Mouse (Mus musculus) thymus, postnatal 14 days (tissue): ENCODE measurements around the gene 4833423E24Rik.

Experiments used
- DNase-seq: peaks from one replicate; pipeline ENCODE4 v3.0.0; 2021

4833423E24Rik gene

GRCm38 (mm10) chr2:85518879-85519278 is at the start of gene 4833423E24Rik:
4833423E24Rik (minus strand) TSS chr2:85519024.
- no peak for DNase-seq

DNA sequence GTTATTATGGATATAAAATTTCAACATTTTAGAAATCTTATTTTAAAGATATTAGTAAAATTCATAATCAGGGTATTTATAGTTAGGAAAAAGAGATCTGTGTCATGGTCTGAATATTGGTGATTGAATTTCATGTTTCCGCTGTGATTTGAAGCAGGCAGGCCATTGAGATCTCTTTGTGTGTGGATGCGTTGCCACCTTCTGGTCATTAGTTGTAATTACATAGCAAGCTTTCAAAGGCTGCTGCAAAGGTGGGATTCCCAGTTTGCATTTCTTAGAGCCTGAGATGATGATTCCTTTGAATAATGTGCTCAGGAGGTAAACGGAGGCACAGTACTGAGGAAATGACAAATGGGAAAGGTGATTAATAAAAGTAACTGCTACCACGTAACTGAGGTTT is 42.4 kb upstream of the 4833423E24Rik start:
- no peak for DNase-seq

DNA sequence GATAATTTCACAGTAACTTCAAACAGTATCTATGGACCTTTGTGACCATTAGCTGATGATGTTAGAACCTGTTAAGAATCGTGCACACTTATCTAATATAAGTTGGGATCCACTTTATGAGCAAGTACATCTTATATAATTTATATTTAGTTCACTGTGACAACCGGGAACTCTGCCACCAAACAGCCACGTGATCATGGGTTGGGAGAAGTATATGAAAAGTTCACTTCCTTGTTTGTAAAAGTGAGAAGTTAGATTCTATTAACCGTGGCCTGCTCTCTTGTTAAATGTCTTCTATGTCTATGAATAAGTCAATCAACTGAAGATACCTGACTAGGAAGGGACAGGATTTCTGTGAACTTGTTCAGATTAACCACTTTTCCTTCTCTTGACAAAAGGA is 41.4 kb upstream of the 4833423E24Rik start:
- no peak for DNase-seq

DNA sequence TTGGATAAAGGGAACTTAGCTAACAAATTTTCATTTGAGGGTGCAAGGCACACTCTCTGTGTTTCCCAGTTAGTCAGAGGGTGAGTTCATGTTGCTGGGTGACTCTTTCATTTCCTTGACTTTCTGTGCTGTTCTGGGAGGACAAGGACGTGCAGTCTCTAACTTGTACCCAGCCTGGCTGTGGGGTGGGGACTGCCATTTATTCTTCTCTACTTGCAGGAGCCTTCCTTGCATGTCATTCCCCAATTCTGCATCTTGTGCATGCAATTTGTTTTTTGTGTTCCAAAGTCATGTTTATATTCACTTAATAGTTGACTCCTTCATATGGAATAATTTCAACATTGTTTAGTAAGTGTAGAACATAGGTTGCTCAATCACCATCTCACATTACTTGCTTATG is 36.0 kb upstream of the 4833423E24Rik start:
- no peak for DNase-seq

DNA sequence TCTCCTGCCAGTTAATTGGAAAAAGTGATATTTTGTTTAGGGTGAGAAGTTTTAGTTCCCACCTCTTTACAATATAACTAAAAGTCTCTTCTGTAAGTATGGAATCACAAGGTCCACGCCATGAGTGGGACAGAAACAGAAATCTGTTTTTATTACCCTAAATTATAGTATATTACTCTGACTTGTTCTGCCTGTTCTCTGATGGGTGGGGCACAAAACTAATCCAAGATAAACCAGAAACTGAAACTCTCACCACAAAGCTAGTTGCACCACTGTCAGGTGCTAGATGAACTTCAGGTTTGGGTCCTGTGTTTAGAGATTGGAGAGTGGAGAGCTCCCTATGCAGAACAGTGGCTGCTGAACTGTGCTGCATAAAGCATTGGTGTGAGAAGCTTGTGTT is 15.1 kb upstream of the 4833423E24Rik start:
- DNase-seq, result no peak

DNA sequence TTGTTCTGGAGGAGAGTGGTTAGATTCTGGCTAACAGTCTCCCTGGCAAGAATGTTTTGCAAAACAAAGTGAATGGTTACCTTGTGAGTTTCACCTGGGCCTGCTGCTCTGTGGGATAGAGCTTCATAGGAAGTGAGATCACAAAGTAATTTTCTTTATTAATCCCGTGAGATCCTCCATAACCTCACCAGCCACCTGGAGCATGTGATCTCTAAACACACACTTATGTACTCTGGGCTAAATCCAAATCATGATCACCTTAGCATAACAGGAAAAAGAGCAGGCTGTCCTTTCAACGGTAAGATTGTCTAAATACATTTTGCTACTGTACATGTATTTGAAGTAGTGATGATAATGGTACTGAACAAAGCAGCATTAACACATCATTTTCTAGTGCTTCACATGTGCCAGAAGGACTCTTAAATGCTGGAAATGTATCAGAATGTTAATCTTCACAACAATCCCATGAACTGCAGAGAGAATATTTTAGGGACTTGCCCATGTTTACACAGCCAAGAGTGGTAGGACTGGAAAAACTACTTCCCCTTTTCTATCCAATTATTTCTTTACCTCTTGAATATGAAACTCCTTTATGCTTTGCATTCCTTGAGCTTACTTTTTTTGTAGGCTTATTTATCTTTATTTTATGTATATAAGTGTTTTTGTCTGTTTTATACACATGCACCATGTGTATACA is 13.4 kb upstream of the 4833423E24Rik start:
- no peak for DNase-seq

DNA sequence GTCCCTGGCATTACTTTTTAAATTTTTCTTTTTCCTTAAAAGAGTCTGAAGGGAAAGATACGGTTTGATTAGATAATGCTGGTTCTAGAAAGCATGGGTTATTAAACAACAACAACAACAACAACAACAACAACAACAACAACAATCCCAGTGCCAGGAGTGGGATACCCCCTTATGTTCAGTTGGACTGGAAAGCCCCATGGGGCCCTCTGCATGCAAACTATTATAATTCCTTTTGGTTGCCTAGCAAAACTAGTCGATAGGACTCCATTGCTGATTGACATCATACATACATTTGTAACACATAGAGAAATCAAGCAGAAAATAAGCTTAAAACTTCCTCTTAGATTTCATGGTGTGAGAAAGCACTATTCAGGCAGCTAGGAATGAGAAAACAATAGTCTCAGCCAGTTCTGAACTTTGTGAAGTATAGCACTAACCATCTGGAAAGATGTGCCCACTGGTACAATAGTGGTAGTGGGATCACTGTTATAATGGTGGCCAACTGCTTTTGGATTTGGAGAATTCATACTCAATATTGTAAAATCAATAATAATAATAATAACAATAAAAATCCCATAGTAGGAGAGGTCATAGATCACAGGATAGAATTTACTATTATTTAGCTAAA is 4.2 kb upstream of the 4833423E24Rik start:
- DNase-seq, result no peak

DNA sequence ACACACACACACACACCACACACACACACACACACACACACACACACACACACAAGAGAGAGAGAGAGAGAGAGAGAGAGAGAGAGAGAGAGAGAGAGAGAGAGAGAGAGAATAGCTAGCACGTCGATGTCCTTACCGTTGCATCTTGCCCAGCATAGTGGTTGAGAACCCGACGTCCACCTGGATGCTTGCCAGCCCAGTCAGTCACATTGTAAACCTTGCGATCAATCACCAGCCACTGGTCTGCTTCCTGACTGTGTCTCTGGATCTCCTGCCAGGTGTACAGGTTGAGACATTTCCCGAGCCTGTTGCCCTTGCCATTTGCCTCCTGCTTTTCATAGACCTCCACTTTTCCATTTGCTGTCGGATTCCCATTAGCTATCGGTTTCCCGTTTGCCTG is 532 bp downstream of the 4833423E24Rik start:
- no peak for DNase-seq

DNA sequence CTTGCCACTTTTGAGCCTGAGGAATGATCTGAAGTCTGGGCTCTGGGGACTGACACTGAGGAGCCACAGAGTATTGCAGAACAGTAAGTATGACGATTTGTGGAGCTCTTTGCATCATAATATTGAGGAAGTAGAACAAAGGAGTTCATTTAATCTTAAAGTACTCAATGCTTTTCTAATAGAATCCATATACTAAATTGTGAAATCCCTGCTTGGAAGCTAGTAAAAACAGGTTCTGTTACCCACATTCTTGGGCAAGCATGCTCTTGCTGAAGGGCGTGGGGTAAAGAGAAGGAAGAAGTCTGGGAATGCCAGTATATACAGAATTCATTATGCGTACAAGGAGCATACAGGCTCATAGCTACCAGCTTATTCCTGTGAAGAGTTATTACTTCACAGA is 8.4 kb downstream of the 4833423E24Rik start:
- DNase-seq, result no peak

- no peak for DNase-seq
Observed at GRCm38 (mm10) chr2:85490396-85490795, 28.4 kb downstream of the 4833423E24Rik start.

GRCm38 (mm10) chr2:85466801-85467325 is 52.0 kb downstream of the 4833423E24Rik start:
- DNase-seq, result no peak

- DNase-seq, result no peak
Observed at GRCm38 (mm10) chr2:85443539-85443938, 75.3 kb downstream of the 4833423E24Rik start, which contains the start of gene Olfr995. Olfr995 (minus strand) TSS chr2:85443639.

GRCm38 (mm10) chr2:85442546-85442945 is 76.3 kb downstream of the 4833423E24Rik start:
- DNase-seq, result no peak

GRCm38 (mm10) chr2:85436351-85436750 is 82.5 kb downstream of the 4833423E24Rik start, which contains the start of gene Olfr994:
Olfr994 (minus strand) TSS chr2:85436451.
- DNase-seq, result no peak
